Mouse (Mus musculus): ENCODE results near the gene Rab12. TPM values are rescaled to one million over a fixed set of nuclear protein-coding genes. Genes with fewer than 3 reads are reported as not detected.
A peak's percentile ranks its signal among the peaks of the same experiment; 100 is the strongest.

The Rab12 gene
- 46.3 and 51.0 TPM in 2 replicates for polyA plus RNA-seq (2015; fragmentation: Nextera tagmentation; extraction: Ambion mirVana)

GRCm38 (mm10) chr17:66519554-66520553, at the start of gene Rab12:
TSS of gene Rab12 (minus strand) at chr17:66519729.
- DNase-seq (ENCODE audit: low spot score): peak; percentile 87
- Histone ChIP-seq H3K36me3 (ENCODE audit: insufficient read depth, low read length) (no peaks in the 10 kb centered on the region), H3K9ac (ENCODE audit: low read depth, low read length) (peak within 1 kb of the TSS; percentile 97), H3K27ac (peak within 1 kb of the TSS; percentile 67), H3K9me3 (replicated peaks; ENCODE audit: low read length) (no peaks in the 10 kb centered on the region), H3K4me3 (replicated peaks; ENCODE audit: low read depth, low read length) (peak within 1 kb of the TSS; percentile 98), H3K4me2 (ENCODE audit: low read length) (peak within 1 kb of the TSS; percentile 91), H3K4me1 (replicated peaks; ENCODE audit: insufficient read depth, low read length) (peaks cover 9% of the 10 kb centered on the region; the same call in 1 of the 2 replicates), H3K27me3 (ENCODE audit: insufficient read depth, low read length) (no peaks in the 10 kb centered on the region)
- ATAC-seq (replicated peaks; ENCODE audit: low FRiP score, low read depth): peak; percentile 92
- WGBS: 6% methylated on average over 49 of the region's 71 CpGs
- peak; percentile 89 for TF ChIP-seq CTCF (IDR thresholded peaks at IDR 0.05; ENCODE audit: low read depth)

GRCm38 (mm10) chr17:66564213-66564612, 44.7 kb upstream of the Rab12 start:
- ATAC-seq (replicated peaks; ENCODE audit: low FRiP score, low read depth) (peak; percentile 54), DNase-seq (ENCODE audit: low spot score) (peak; percentile 86)
- Histone ChIP-seq H3K27me3 (ENCODE audit: insufficient read depth, low read length) (no peaks in the 10 kb centered on the region), H3K36me3 (ENCODE audit: insufficient read depth, low read length) (no peaks in the 10 kb centered on the region), H3K4me1 (replicated peaks; ENCODE audit: insufficient read depth, low read length) (no peaks in the 10 kb centered on the region), H3K27ac (no peak overlapping the region), H3K9me3 (replicated peaks; ENCODE audit: low read length) (no peaks in the 10 kb centered on the region), H3K4me3 (replicated peaks; ENCODE audit: low read depth, low read length) (no peak overlapping the region), H3K4me2 (ENCODE audit: low read length) (no peak overlapping the region), H3K9ac (ENCODE audit: low read depth, low read length) (no peak overlapping the region)
- TF ChIP-seq CTCF (IDR thresholded peaks at IDR 0.05; ENCODE audit: low read depth): no peak
- WGBS: 30% methylated on average over 7 of the region's 7 CpGs

GRCm38 (mm10) chr17:66563551-66563950, 44.0 kb upstream of the Rab12 start:
- Histone ChIP-seq H3K27me3 (ENCODE audit: insufficient read depth, low read length) (no peaks in the 10 kb centered on the region), H3K9me3 (replicated peaks; ENCODE audit: low read length) (no peaks in the 10 kb centered on the region), H3K36me3 (ENCODE audit: insufficient read depth, low read length) (no peaks in the 10 kb centered on the region), H3K4me3 (replicated peaks; ENCODE audit: low read depth, low read length) (no peak overlapping the region), H3K4me1 (replicated peaks; ENCODE audit: insufficient read depth, low read length) (no peaks in the 10 kb centered on the region), H3K9ac (ENCODE audit: low read depth, low read length) (no peak overlapping the region), H3K27ac (no peak overlapping the region), H3K4me2 (ENCODE audit: low read length) (no peak overlapping the region)
- no peak for DNase-seq (ENCODE audit: low spot score)
- ATAC-seq (replicated peaks; ENCODE audit: low FRiP score, low read depth): no peak
- WGBS: 29% methylated on average over 1 of the region's 1 CpGs
- TF ChIP-seq CTCF (IDR thresholded peaks at IDR 0.05; ENCODE audit: low read depth): no peak

- Histone ChIP-seq H3K27me3 (ENCODE audit: insufficient read depth, low read length) (no peaks in the 10 kb centered on the region), H3K4me2 (ENCODE audit: low read length) (no peak overlapping the region), H3K27ac (no peak overlapping the region), H3K36me3 (ENCODE audit: insufficient read depth, low read length) (no peaks in the 10 kb centered on the region), H3K4me3 (replicated peaks; ENCODE audit: low read depth, low read length) (no peak overlapping the region), H3K9ac (ENCODE audit: low read depth, low read length) (no peak overlapping the region), H3K4me1 (replicated peaks; ENCODE audit: insufficient read depth, low read length) (no peaks in the 10 kb centered on the region), H3K9me3 (replicated peaks; ENCODE audit: low read length) (no peaks in the 10 kb centered on the region)
- no peak for TF ChIP-seq CTCF (IDR thresholded peaks at IDR 0.05; ENCODE audit: low read depth)
- peak; percentile 32 for DNase-seq (ENCODE audit: low spot score)
- no peak for ATAC-seq (replicated peaks; ENCODE audit: low FRiP score, low read depth)
- 29% methylated on average over 2 of the region's 2 CpGs for WGBS
Observed at GRCm38 (mm10) chr17:66561380-66561779, 41.9 kb upstream of the Rab12 start.

GRCm38 (mm10) chr17:66558404-66559317, 39.1 kb upstream of the Rab12 start:
- WGBS: 65% methylated on average over 17 of the region's 17 CpGs
- Histone ChIP-seq H3K4me1 (replicated peaks; ENCODE audit: insufficient read depth, low read length) (no peaks in the 10 kb centered on the region), H3K9me3 (replicated peaks; ENCODE audit: low read length) (no peaks in the 10 kb centered on the region), H3K4me2 (ENCODE audit: low read length) (no peak overlapping the region), H3K27ac (no peak overlapping the region), H3K27me3 (ENCODE audit: insufficient read depth, low read length) (no peaks in the 10 kb centered on the region), H3K9ac (ENCODE audit: low read depth, low read length) (no peak overlapping the region), H3K4me3 (replicated peaks; ENCODE audit: low read depth, low read length) (no peak overlapping the region), H3K36me3 (ENCODE audit: insufficient read depth, low read length) (no peaks in the 10 kb centered on the region)
- peak; percentile 42; the same call in 1 of the 2 replicates for TF ChIP-seq CTCF (IDR thresholded peaks at IDR 0.05; ENCODE audit: low read depth)
- DNase-seq (ENCODE audit: low spot score): no peak
- ATAC-seq (replicated peaks; ENCODE audit: low FRiP score, low read depth): no peak

GRCm38 (mm10) chr17:66552690-66553089, 33.2 kb upstream of the Rab12 start:
- Histone ChIP-seq H3K9me3 (replicated peaks; ENCODE audit: low read length) (no peaks in the 10 kb centered on the region), H3K9ac (ENCODE audit: low read depth, low read length) (no peak overlapping the region), H3K27ac (no peak overlapping the region), H3K4me2 (ENCODE audit: low read length) (no peak overlapping the region), H3K27me3 (ENCODE audit: insufficient read depth, low read length) (no peaks in the 10 kb centered on the region), H3K4me1 (replicated peaks; ENCODE audit: insufficient read depth, low read length) (no peaks in the 10 kb centered on the region), H3K36me3 (ENCODE audit: insufficient read depth, low read length) (no peaks in the 10 kb centered on the region), H3K4me3 (replicated peaks; ENCODE audit: low read depth, low read length) (no peak overlapping the region)
- WGBS: 84% methylated on average over 4 of the region's 4 CpGs
- ATAC-seq (replicated peaks; ENCODE audit: low FRiP score, low read depth) (no peak), DNase-seq (ENCODE audit: low spot score) (no peak)
- TF ChIP-seq CTCF (IDR thresholded peaks at IDR 0.05; ENCODE audit: low read depth): no peak

All from kidney, postnatal 0 days (tissue).